Mouse (Mus musculus): ENCODE data around the gene Sufu. TPM values are rescaled to one million over a fixed set of nuclear protein-coding genes. Genes with fewer than 3 reads are reported as not detected.

Sufu gene
- 0.70 and 0.73 TPM in 2 replicates for polyA plus RNA-seq (2012)

DNA sequence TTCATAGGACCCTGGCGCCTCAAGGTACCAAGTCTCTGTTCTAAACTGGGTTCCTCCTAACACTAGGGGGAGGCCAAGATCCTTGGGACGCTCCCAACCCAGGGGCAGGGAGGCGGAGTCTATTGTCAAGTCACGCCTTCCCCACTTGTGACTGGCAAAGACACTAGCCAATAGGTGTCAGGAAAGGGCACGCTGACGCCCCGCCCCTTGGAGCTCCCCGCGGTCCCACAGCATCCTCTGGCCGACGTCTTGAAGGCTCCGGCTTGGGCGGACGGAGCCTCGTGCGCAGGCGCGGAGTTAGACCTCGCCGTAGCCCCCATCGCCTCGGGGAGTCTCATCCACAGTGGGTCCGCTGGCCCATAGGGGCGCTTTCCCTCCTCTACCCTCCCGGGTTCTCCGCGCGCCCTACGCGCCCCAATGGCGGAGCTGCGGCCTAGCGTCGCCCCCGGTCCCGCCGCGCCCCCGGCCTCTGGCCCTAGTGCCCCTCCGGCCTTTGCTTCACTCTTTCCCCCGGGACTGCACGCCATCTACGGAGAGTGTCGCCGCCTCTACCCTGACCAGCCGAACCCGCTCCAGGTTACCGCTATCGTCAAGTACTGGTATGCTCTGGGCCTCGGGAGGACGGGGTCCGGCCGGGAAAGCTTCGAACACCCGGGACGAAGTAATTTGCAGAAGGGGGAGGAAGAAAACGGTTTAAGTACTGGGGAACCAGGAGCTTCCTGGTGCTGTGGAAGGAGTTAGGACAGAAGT, at the start of gene Sufu:
TSS of gene Sufu (plus strand) at position 211 of the 750 bp plus-strand sequence.
- Histone ChIP-seq H3K27me3 (ENCODE audit: control insufficient read depth) (no peaks in the 10 kb centered on the region; the same call in 1 of the 2 replicates), H3K4me3 (replicated peaks) (peak within 1 kb of the TSS; percentile 89), H3K9me3 (ENCODE audit: control insufficient read depth, low read length) (no peaks in the 10 kb centered on the region), H3K4me1 (ENCODE audit: control insufficient read depth) (peaks cover 52% of the 10 kb centered on the region), H3K36me3 (ENCODE audit: control insufficient read depth) (peaks cover 20% of the 10 kb centered on the region)
- TF ChIP-seq TAL1 (IDR thresholded peaks at IDR 0.05; ENCODE audit: low read length), result no peak

GRCm38 (mm10) chr19:46347146-46347545, 49.5 kb upstream of the Sufu start:
- Histone ChIP-seq H3K4me1 (ENCODE audit: control insufficient read depth) (peaks cover 11% of the 10 kb centered on the region), H3K4me3 (replicated peaks) (no peak overlapping the region), H3K27me3 (ENCODE audit: control insufficient read depth) (peaks cover 83% of the 10 kb centered on the region), H3K36me3 (ENCODE audit: control insufficient read depth) (no peaks in the 10 kb centered on the region), H3K9me3 (ENCODE audit: control insufficient read depth, low read length) (peaks cover 7% of the 10 kb centered on the region; the same call in 1 of the 2 replicates)
- TF ChIP-seq GATA1 (IDR thresholded peaks at IDR 0.05; ENCODE audit: low read length), result no peak
- TF ChIP-seq TAL1 (IDR thresholded peaks at IDR 0.05; ENCODE audit: low read length), result no peak

- peaks cover 86% of the 10 kb centered on the region for H3K27me3 ChIP-seq (ENCODE audit: control insufficient read depth)
- H3K4me3 ChIP-seq (replicated peaks), result peak overlapping the region; percentile 55
- peaks cover 16% of the 10 kb centered on the region for H3K4me1 ChIP-seq (ENCODE audit: control insufficient read depth)
- H3K36me3 ChIP-seq (ENCODE audit: control insufficient read depth), result no peaks in the 10 kb centered on the region
- peaks cover 7% of the 10 kb centered on the region; the same call in 1 of the 2 replicates for H3K9me3 ChIP-seq (ENCODE audit: control insufficient read depth, low read length)
- TF ChIP-seq GATA1 (IDR thresholded peaks at IDR 0.05; ENCODE audit: low read length) (no peak), TAL1 (IDR thresholded peaks at IDR 0.05; ENCODE audit: low read length) (no peak)
Observed at GRCm38 (mm10) chr19:46347936-46348668, 48.6 kb upstream of the Sufu start.

GRCm38 (mm10) chr19:46348761-46349458, 47.8 kb upstream of the Sufu start:
- Histone ChIP-seq H3K4me1 (ENCODE audit: control insufficient read depth) (peaks cover 15% of the 10 kb centered on the region), H3K36me3 (ENCODE audit: control insufficient read depth) (no peaks in the 10 kb centered on the region), H3K27me3 (ENCODE audit: control insufficient read depth) (peaks cover 79% of the 10 kb centered on the region), H3K9me3 (ENCODE audit: control insufficient read depth, low read length) (peaks cover 7% of the 10 kb centered on the region; the same call in 1 of the 2 replicates), H3K4me3 (replicated peaks) (peak overlapping the region; percentile 55)
- TF ChIP-seq GATA1 (IDR thresholded peaks at IDR 0.05; ENCODE audit: low read length) (no peak), TAL1 (IDR thresholded peaks at IDR 0.05; ENCODE audit: low read length) (no peak)

- Histone ChIP-seq H3K27me3 (ENCODE audit: control insufficient read depth) (peaks cover 75% of the 10 kb centered on the region), H3K4me1 (ENCODE audit: control insufficient read depth) (peaks cover 15% of the 10 kb centered on the region), H3K4me3 (replicated peaks) (no peak overlapping the region), H3K9me3 (ENCODE audit: control insufficient read depth, low read length) (peaks cover 7% of the 10 kb centered on the region; the same call in 1 of the 2 replicates), H3K36me3 (ENCODE audit: control insufficient read depth) (no peaks in the 10 kb centered on the region)
- TF ChIP-seq GATA1 (IDR thresholded peaks at IDR 0.05; ENCODE audit: low read length) (no peak), TAL1 (IDR thresholded peaks at IDR 0.05; ENCODE audit: low read length) (no peak)
Observed at GRCm38 (mm10) chr19:46349550-46349949, 47.1 kb upstream of the Sufu start.

- Histone ChIP-seq H3K36me3 (ENCODE audit: control insufficient read depth) (no peaks in the 10 kb centered on the region), H3K9me3 (ENCODE audit: control insufficient read depth, low read length) (peaks cover 7% of the 10 kb centered on the region; the same call in 1 of the 2 replicates), H3K27me3 (ENCODE audit: control insufficient read depth) (peaks cover 68% of the 10 kb centered on the region), H3K4me3 (replicated peaks) (peak within 1 kb of the TSS; percentile 55), H3K4me1 (ENCODE audit: control insufficient read depth) (peaks cover 15% of the 10 kb centered on the region)
- TF ChIP-seq TAL1 (IDR thresholded peaks at IDR 0.05; ENCODE audit: low read length) (no peak), GATA1 (IDR thresholded peaks at IDR 0.05; ENCODE audit: low read length) (no peak)
Observed at GRCm38 (mm10) chr19:46350168-46350932, 46.3 kb upstream of the Sufu start, which contains the start of gene 2310034G01Rik. 2310034G01Rik (minus strand) TSS chr19:46350302.

DNA sequence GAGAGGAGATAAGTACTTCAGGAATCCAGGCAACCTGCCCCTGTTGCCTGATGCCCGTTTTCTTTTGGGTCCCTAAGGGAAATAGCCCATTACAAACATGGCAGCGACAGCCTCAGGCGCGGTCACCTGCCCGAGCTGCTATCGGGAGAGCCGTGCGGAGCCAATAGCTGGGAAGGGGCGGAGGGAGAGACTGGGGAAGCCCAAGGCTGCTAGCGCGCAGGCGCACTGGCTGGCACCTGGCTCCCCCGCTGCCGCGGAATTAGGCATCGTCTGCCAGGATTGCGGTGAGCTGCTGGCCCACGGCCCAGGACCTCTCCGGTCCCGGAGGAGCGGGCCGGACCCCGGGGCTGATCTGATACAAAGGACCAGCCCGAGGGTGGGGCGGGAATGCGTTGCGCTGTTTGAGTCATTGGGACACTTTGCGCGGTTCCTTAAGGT, 40.0 kb upstream of the Sufu start:
- Histone ChIP-seq H3K4me1 (ENCODE audit: control insufficient read depth) (peaks cover 30% of the 10 kb centered on the region), H3K9me3 (ENCODE audit: control insufficient read depth, low read length) (no peaks in the 10 kb centered on the region), H3K4me3 (replicated peaks) (peak overlapping the region; percentile 66), H3K36me3 (ENCODE audit: control insufficient read depth) (no peaks in the 10 kb centered on the region), H3K27me3 (ENCODE audit: control insufficient read depth) (peaks cover 27% of the 10 kb centered on the region)
- 0 out of 2 replicates have a peak, but pooled peaks have one; percentile 3 for TF ChIP-seq GATA1 (IDR thresholded peaks at IDR 0.05; ENCODE audit: low read length)
- no peak for TF ChIP-seq TAL1 (IDR thresholded peaks at IDR 0.05; ENCODE audit: low read length)

All from erythroblast, embryonic 14.5 days (primary cell).